Mouse (Mus musculus) cerebellum, postnatal 14 days (tissue): ENCODE results near the gene Tubg1.

Experiments
- DNase-seq, 2 experiments: peaks; one replicate each; pipeline ENCODE4 v3.0.0; 2021; ENCODE audit warnings: mixed read lengths in 2 of 2

Tubg1 gene

DNA sequence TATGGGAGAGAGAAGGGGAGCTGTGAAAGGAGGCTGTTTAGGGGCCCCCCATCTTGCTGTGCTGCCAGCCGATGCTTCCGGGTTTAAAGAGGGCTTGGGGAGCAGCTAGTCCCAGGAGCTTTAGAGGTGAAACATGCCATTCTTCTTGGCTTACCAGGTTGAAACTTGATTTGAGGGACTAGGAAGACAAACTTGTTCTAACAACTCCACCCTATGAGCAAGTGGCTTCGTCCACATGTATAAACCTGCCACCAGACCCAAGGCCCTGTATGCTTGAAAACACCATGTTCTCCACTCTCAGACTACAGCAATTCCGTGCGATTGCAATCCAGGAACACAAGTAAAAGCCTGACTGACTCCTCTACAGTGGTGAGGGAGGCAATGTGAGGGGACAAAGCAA lies 16.7 kb upstream of the Tubg1 start:
- DNase-seq: no peak

DNA sequence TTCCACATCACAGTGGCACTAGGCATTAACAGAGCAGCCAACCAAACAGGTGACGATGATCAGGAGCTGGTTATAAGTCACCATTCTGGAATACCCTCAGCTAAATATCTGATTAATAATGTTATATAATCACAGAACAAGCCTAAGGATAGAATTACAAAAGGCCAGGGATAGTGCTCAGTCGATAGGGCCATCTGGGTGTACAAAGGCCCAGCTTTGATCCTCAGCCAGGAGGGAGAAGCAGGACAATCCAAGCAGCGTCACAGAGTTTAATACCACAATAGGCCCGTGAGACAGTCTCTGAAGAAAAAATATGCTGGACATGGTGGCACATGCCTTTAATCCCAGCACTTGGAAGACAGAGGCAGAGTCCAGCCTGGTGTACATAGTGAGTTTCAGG lies 10.4 kb upstream of the Tubg1 start:
- DNase-seq: no peak

DNA sequence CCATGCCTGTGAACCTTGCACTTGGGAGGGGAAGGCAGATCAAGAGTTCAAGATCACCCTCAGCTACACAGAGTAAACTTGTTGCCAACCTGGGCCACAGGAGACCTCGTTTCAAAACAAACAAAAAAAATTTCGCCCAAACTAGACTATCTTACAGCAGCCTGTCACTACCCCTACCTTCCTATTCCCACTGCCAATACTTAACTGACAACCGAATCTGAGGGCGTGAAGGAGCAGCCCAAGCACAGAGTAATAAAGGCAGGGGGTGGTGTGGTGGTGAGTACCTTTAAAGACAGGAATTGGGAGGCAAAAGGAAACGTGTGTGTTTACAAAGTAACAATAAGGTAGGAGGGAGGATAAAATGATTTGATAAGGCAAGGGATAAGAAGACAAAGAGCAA lies 9.0 kb upstream of the Tubg1 start:
- DNase-seq: no peak

DNA sequence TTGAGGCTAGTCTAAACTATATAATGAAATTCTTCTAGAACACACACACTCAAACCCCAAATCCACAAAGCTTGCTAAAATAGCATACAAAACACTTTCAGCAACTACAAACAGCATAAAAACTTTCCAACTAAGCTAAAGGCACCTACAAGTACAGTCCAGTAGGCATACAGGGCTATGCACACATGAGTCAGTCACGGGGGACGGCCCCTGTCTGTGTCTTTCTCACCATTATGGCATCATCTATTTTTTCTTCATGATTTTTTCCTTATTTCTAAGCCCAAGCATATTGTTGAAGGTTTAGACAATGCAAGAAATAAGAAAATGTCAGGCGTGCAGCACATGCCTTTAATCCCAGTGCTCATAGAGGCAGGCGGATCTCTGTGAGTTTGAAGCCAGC lies 8.6 kb upstream of the Tubg1 start:
- no peak for DNase-seq

DNA sequence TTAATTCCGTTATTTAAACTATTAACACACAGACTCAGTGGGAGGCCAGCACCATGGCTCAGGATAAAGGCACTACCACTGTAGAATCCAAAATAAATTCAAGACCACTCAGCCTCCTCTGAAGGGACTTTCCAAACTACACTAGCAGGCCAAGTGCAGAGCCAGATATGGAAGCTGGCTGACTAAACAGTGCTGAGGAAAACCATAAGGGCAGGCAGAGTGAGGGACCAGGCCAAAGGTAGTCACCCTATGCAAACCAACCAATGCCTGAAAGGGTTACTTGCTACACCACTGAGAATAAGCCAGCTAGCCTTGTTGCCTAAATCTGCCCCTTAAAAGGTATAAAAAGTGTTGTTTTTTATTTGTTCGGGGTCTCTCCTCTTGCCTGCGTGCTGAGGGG lies 7.6 kb upstream of the Tubg1 start:
- DNase-seq: no peak

DNA sequence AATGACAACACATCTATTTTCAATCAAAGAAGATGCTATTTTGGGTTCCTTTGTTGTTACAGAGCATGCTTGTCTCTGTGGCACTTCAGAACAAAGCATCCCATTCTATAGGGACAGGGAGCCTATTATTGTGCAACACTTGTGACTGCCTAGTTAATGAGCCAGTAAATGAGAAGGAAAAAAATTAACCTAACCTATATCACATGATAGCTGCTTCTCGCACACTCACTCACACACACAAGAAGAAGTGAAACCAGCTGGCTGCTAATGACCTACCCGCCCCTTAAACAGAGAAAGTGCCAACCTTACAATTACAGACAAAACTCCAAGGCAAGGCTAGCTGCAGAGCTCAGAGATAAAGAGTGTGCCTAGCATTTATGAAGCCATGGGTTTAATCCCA lies 4.2 kb upstream of the Tubg1 start:
- no peak for DNase-seq

DNA sequence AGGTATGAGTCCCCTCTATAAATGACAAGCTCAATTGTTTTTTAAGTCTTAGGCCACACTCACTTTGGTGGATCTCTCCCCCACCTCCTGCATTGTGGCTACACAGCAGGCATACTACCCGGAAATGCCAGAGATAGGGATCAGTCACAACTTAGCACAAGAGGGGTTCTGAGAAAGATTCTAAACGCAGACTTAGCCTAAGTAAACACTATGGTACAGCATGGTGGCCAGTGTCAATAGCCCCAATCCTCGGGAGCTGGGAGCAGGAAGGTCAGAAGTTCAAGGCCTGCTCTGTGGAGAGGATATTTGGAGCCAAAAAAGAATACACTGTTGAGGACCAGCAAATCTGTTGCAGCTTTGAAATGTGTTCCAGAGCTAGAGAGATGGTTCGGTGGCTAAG lies 1.6 kb upstream of the Tubg1 start:
- no peak for DNase-seq

DNA sequence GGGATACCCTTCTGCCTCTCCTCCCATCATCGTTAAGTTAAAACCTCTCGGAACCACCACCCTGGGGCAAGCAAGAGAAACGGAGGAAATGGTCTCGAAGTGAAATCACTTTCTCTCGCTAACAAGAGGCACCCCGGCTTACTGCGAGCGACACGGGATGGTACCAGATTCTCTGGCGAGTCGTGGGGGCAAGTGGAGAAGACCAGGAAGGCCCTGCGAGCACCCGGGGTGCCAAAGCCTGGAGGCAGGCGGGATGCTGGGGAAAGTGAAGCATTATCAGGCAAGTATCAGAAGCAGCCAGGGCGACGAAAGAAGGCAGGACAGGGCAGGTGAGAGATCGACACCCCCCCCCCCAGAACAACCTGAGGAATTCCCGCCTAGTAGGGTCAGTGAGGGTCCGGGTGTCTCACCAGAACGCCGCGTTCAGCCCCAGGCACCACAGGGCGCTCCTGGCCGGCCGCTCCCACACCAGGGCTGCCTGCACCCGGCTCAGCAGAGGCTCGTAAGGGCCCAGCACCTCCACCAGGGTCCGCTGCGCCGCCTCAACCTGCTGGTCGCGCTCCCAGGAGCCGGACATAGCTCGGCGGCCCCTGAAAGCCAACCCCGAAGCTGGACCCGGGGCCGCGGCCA lies 492 bp upstream of the Tubg1 start:
- no peak for DNase-seq

DNA sequence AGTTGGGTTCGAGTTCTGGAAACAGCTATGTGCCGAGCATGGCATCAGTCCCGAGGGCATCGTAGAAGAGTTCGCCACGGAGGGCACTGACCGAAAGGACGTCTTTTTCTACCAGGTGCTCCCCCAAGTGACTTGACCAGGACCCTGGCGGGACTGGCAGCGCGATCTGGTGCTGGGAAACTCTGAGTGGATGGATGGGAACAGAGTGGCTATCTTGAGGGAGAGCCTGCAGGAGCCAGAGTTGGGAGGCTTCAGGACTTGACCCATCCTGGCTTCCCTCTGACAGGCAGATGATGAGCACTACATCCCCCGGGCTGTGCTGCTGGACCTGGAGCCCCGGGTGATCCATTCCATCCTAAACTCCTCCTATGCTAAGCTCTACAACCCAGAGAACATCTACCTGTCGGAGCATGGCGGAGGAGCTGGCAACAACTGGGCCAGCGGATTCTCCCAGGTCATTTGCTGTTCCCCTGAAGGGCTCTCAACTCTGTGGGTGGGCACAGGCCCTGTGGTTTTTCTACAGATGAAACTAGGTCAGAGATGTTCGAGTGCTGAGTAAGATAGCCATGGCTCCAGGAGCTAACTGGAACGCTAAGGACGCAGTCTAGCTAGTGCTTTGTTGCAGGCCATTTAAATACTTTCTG lies 929 bp downstream of the Tubg1 start:
- DNase-seq: peak; percentile 27 to 48

DNA sequence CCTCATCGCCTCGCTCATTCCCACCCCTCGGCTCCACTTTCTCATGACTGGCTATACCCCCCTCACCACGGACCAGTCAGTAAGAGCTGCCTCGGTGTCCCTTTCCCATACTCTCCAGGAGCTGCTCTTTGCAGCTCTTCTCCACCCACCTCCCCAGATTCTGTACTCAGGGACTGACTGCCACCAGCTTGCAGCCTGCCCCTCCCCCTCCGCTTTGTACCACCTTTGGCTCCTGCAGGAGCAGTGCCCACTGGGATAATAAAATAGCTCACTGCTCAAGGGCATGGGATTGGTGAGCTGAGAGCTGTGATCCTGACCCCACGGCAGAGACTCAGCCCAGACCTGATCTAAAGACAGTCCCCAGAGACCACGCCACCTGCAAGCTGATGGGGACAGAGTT lies 4.8 kb downstream of the Tubg1 start:
- DNase-seq: peak in 1 of 2 experiments; percentile 63

DNA sequence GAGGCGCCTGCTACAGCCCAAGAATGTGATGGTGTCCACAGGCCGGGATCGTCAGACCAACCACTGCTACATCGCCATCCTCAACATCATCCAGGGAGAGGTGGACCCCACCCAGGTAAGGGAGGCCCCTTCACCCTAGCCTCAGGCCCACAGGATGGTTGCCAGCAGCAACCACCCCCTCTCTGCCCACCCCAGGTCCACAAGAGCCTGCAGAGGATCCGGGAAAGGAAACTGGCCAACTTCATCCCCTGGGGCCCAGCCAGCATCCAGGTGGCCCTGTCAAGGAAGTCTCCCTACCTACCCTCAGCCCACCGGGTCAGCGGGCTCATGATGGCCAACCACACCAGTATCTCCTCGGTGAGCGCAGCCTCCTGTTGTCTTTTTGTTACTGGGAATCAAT lies 5.3 kb downstream of the Tubg1 start:
- peak in 1 of 2 experiments; percentile 39 for DNase-seq

DNA sequence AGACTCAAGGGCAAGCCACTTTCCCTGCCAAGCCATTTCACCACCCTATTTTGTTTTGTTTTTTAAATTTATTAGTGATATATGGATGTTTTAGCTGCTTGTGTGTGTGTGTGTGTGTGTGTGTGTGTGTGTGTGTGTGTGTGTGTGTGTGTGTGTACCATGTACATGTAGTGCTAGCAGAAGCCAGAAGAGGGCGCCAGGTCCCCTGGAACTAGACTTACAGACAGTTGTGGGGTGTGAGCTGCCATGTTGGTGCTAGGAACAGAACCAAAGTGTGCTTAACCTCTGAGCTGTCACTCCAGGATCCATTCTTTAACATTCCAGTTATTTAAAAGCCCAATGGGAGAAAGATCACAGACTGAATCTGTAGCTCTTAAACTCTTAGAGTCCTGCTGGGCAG lies 7.3 kb downstream of the Tubg1 start:
- peak; percentile 48 to 78 for DNase-seq

DNA sequence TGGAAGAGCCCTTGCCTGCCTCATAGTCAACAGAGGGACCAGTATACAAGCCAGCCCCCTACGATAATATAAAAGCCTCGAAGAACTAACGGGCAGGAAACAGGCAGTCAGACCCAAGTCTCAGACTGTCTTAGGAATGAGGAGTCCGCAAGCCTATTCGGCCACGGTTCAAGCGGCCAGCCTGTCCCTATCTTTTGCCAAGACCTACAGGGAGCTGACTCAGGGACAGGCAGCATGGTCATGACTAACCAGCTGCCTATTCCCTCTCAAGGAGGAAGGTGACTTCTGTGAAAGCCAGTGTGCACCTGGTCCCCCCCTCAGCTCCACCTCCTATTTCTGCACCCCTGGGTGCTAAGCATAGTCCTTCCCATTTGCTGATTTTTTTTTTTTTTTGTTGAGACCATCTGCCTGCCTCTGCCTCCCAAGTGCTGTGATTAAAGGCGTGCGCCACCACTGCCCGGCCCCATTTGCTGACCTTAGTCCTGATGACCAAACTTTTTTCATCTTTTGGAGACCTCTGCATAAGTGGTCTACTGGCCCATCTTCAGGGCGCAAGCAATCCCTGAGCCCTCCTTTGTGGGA lies 9.3 kb downstream of the Tubg1 start:
- peak; percentile 85 to 90 for DNase-seq

DNA sequence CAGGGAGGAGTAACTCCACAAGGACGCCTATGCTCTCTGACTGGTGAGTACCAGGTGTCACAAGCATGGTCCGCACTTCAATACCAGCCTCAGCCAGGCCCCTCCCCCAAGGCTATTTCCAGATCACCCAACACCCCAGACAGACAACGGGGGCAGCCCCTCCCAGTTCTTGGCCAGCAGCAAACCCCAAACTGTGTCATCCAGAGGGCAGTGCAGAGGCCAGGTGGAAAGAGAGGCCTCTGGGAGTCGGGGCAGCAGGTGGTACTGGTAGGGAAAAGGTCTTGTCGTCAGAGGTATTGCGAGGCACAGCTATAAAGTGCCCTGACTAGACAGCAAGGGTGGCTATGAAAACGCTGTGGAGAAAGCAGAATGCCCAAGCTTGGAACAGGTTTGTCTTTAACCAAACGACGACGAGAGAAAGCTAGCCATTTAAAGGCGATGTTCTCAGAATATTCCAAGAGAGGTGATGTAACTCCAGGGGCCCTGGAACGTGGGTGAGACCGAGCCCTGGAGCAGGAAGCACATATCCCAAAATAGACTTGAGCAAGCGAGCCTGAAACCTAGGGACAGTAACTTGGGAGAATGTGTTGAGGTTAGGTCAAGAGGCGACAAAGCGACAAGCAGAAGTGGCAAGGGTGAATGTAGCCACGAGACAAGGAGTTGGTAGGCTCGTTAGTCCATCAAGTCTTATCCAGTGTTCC lies 10.5 kb downstream of the Tubg1 start:
- DNase-seq: peak; percentile 61

DNA sequence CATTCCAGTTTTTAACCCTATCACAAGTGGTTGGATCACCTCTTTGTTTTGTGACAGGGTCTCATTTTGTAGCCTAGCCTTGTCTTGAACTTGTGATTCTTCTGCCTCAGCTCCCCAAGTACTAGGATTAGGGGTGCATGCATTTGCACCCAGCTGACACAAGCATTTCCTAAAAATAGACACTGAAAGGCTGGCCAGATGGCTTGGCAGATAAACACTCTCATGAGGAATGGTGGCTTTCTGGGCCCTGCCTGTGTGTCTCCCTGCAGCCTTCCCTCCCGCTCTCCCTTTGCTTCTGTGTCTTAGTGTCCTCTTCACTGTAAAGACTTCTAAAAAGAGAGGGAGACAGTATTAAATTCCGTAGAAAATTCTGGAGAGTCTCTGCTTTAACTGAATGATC lies 11.4 kb downstream of the Tubg1 start:
- peak; percentile 72 to 79 for DNase-seq

DNA sequence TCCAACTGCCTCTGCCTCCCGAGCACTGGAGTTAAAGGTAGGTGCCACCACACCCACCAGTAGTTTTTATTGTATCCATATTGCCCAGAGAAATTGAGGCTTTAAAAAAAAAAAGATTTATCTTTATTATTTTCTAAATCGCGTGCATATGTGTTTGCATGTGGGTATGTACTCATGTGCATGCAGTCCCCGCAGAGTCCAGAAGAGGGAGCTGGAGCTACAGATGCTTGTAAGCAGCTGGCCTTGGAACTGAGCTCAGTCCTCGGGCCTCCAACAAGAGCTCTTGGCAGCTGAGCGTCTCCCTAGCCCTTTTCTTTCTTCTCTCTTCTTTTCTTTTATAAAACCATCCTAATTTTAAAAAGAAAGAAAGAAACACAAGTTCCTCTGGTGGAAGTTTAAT lies 12.0 kb downstream of the Tubg1 start:
- peak; percentile 60 to 86 for DNase-seq

DNA sequence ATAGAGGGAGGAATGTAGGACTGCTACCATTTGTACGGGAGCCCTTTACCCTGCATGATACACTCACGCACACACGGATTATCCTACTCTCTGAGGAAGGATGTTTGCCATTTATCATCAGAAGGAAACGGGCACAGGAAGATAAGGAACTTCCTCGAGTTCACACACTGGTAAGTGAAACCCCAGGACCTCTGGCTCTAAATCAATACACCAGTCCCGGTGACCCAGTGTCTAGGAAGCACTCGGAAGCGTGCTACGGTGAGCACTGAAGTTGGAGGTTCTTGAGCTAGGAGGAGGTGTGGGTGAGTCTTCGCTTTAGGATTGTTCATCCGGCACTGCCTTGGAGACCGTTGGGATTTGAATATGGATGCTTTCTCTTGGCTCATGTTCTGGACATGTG lies 13.3 kb downstream of the Tubg1 start:
- DNase-seq: peak; percentile 23 to 31

DNA sequence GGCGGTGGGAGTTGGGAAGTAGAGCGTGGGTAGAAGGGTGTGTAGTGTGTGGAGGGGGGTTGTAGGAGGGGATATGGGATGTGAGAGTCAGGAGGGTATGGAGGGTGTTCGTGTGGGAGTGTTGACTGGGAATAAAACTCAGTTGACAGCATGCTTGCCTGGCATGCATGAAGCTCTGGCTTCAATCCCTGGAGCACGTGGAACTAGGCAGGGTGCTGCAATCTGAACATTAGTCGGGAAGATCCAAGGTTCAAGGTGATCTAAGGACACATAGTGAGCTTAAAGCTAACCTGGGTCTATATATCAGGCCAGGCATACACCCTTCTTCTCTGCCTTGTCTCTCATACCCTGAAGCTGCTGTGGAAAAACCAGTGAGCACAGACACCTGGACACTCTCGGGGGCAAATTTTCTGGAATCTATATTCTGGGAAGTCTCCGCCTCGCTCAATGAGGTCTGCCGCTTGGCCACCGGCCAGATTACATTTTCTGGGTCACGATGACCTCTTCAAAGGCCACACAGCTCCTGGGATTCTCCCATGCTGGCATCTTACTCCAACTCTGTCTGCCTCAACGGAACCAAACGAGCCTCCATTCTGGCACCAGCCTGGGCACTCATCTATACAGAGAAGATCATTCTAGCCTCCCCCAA lies 14.6 kb downstream of the Tubg1 start:
- DNase-seq: peak; percentile 58 to 67

DNA sequence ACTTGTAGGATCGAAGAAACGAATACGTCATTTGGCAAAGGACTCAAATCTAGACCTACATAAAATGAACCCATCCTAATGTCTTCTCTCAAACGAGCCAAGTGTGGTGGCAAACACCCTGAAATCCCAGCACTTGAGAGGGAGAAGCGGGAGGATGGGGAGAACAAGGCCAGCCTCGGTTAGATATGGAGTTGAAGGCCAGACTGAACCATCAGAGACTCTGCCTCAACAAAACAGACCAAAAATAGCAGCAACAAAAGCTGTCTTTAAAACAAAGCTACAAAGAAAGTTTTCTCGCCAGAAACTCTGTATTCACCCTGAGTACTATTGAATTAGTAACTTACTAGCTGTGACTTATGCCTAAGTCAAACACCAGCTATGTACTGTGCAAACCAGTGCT lies 17.3 kb downstream of the Tubg1 start:
- DNase-seq: no peak

DNA sequence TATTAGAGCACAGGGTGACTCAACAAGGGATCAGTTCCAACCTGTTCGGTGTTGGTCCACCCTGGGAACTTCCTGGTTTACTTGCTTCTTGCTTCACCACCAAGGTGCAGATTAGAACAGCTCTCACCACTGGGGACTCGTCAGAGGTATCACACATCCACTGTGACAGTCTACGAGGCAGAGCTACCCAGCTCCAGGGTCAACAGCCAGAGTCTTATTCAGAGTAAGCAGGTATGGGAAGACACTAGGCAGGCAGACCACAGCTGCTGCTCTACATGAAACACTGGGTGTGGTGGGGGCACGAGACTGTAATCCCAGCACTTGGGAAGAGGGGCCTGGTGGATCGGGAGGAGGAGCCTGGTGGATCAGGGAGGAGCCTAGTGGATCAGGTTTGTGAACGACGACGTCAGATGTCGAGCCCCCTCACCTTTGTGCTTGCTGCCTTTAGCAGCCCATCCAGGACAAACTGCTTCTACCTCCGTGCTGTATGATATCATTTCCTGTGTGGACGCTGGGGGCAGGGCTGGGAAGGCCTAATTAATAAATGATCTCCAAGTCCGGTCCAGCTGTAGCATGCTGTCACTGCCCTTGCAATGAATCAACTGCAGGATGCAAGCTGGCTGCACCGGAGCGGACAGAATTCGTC lies 18.9 kb downstream of the Tubg1 start:
- DNase-seq: peak; percentile 26 to 52

DNA sequence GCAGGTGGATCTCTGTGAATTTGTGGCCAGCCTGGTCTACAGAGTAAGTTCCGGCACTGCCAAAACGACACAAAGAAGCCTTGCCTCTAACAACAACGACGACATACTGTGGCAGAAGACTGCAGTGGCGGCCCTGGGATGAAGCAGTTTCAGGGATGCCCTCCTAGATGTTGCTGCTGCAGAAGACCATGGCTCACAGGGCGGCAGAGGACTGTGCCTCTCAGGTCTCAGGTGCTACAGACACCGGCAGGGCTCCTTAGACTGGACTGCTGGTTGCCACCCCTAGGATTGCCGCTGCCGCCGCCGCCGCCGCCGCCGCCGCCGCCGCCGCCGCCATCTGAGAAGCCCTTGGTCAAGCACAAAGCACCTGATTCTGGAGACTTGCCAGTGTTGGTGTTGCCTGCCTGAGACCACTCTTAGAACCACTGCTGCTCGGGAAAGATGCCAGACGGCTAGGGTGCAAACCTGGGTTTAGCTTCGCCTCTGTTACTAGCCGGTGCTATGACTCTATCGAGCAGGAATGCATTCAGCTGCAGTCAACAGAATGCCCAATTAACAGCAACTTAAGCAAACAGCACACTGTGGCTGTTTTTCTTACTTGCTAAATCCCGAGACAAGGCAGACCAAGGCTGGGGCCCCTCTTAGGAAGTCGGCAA lies 20.6 kb downstream of the Tubg1 start:
- DNase-seq: peak; percentile 43 to 49

DNA sequence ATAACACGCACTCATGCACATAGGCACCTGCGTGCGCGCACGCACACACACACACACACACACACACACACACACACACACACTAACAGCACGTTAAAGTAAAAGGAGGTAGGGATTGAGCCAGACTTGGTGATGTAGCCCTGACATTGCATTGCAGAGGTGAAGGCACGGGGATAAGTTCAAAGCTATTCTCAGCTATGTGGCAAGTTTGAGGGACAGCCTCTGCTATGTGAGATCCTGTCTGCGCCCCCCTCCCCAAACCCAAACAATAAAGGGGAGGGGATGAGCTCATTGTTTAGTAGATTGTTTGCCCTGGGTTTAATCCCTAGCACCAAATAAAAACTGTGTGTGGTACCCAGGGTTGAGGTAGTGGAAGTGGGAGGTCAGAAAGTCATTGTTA lies 21.4 kb downstream of the Tubg1 start:
- no peak for DNase-seq
